Mouse (Mus musculus) olfactory bulb, adult 2 months (tissue): ENCODE measurements at regions not wholly inside any gene's neighbourhood (a gene's known extent, or its start where the extent isn't known, plus 50 kb on each side); places are given as distances from the start of the nearest gene placed in this dataset.

Source experiments
- CTCF ChIP-seq: fragments of 200-500 bp; IDR thresholded peaks from 2 replicates; pipeline ENCODE4 v1.5.1; 2012; ENCODE audit warnings: low read depth, mild to moderate bottlenecking, low read length, moderate library complexity; ENCODE audit not compliant: insufficient read depth
- POLR2A ChIP-seq: fragments of 200-500 bp; IDR thresholded peaks from 2 replicates; pipeline ENCODE4 v1.6.1; 2012; ENCODE audit warnings: mild to moderate bottlenecking, low read depth, low read length, moderate library complexity; ENCODE audit not compliant: insufficient read depth

DNA sequence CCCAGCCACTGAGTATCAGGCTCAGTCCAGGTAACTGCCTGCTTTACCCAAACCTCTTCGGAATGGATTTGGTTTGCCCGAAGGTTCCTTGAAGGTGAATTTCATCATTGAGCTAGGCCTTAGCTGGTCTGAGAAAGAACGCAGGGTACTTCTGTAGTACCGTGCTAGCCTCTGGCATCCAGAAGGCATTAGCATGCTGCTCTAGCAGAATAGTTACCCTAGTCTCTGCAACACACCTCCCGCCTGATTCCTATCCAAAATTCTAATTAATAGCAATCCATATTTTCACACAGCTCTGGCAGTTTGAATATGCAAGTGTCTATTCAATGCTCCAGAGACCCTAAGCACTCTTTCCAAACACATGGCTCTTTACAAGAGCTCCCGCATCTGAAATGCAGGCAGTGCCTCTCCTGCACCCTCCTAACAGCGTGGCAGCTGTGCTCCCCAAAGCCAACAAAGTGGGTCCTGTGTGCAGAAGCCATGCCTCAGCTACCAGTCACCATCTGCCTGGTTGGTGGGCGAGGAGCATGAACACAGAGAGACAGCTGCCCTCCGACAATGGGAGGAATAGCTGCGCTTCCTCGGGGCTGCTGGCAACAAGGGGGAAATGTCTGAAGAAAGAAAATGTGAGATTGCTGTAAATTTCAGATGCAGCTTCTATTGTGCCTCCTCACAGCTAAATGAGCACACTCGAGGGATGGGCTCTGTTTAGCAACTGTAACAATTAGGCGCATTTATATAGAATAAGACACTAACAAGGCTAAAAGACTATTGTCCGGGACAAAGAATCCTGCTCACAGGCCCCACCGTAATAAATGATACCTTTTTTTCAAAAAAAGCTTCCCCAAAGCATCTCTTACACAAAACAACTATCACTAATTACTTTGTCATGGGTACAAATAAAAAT is 198.6 kb downstream of the Sp3 start:
- TF ChIP-seq POLR2A (no peak), CTCF (no peak)
